Mouse (Mus musculus) hindbrain, embryonic 11.5 days (tissue): ENCODE data around the gene Osbpl5. TPM values are rescaled to one million over a fixed set of nuclear protein-coding genes. Genes with fewer than 3 reads are reported as not detected.

ENCODE experiments used
- ATAC-seq: fragments of 200-750 bp; cut with Nextera tagmentation; 2 replicates; pipeline ENCODE4 v1.8.0; 2017; ENCODE audit warnings: mild to moderate bottlenecking, moderate TSS enrichment, moderate library complexity; ENCODE audit not compliant: low FRiP score
- DNase-seq: peaks from one replicate; pipeline ENCODE4 v3.0.0-alpha.2; 2015; ENCODE audit warnings: low spot score
- H3K27ac ChIP-seq: fragments of 300-500 bp; sonication (generic); 2 replicates; pipeline ENCODE4 v1.5.1; 2014; ENCODE audit warnings: mild to moderate bottlenecking, low read depth, low read length
- H3K27me3 ChIP-seq: fragments of 300-500 bp; sonication (generic); 2 replicates; pipeline ENCODE4 v1.6.1; 2014; ENCODE audit warnings: mild to moderate bottlenecking, low read length, moderate library complexity, mixed read lengths; ENCODE audit not compliant: control insufficient read depth, insufficient read depth
- H3K36me3 ChIP-seq: fragments of 300-500 bp; sonication (generic); 2 replicates; pipeline ENCODE4 v1.6.1; 2014; ENCODE audit warnings: mild to moderate bottlenecking, low read length, moderate library complexity, mixed read lengths; ENCODE audit not compliant: control insufficient read depth, insufficient read depth
- H3K4me1 ChIP-seq: fragments of 300-500 bp; sonication (generic); replicated peaks from 2 replicates; pipeline ENCODE4 v1.6.1; 2014; ENCODE audit warnings: low read length, mixed read lengths; ENCODE audit not compliant: control insufficient read depth, insufficient read depth
- H3K4me2 ChIP-seq: fragments of 300-500 bp; sonication (generic); replicated peaks from 2 replicates; pipeline ENCODE4 v1.6.1; 2014; ENCODE audit warnings: mild to moderate bottlenecking, low read depth, low read length
- H3K4me3 ChIP-seq: fragments of 300-500 bp; sonication (generic); 2 replicates; pipeline ENCODE4 v1.5.1; 2014; ENCODE audit warnings: low read depth, low read length
- H3K9ac ChIP-seq: fragments of 300-500 bp; sonication (generic); 2 replicates; pipeline ENCODE4 v1.6.1; 2014; ENCODE audit warnings: low read depth, low read length
- H3K9me3 ChIP-seq: fragments of 300-500 bp; sonication (generic); 2 replicates; pipeline ENCODE4 v1.6.1; 2016; ENCODE audit warnings: low read length; ENCODE audit not compliant: control insufficient read depth
- WGBS: fragments of 180-500 bp; shearing (Covaris S2); extraction: QIAGEN DNeasy Blood & Tissue Kit; methylation state at CpG from one replicate; pipeline ENCODE4 v1.1.7; 2014; 5-methylcytosine and 5-hydroxymethylcytosine counted together
- polyA plus RNA-seq: library from polyadenylated mRNA; unstranded; fragments of >200 nt; fragmentation: Nextera tagmentation; extraction: Ambion mirVana; gene quantifications from 2 replicates; pipeline ENCODE4 v1.2.1, GENCODE M21; 2014

The Osbpl5 gene
- polyA plus RNA-seq, 1 experiment from 2014 or later: 13.7 TPM

DNA sequence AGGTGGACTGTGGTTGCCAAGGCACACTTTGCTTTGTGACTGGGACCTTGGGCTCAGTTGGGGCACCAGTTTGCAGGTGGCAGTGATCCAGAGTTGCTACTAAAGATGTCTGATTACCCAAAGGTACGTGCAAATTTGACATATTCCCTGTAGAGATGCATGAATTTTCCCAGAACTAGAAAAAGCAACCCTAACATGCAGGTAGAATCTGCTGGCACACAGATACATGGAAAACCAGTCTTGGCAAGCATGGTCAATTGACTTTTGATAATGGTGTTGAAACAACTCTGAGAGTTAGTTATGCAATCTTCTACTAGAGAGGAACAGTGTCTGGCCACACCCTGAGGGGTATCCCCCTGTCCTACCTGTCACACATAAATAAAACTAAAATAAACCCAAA is 5.4 kb downstream of the Osbpl5 start:
- no peak overlapping the region for H3K27ac ChIP-seq
- H3K9me3 ChIP-seq: no peaks in the 10 kb centered on the region
- no peaks in the 10 kb centered on the region; the same call in 1 of the 2 replicates for H3K4me1 ChIP-seq
- no peak for DNase-seq
- H3K9ac ChIP-seq: no peak overlapping the region
- H3K36me3 ChIP-seq: no peaks in the 10 kb centered on the region
- no peak overlapping the region for H3K4me3 ChIP-seq
- H3K27me3 ChIP-seq: peaks cover 8% of the 10 kb centered on the region
- H3K4me2 ChIP-seq: no peak overlapping the region
- WGBS: 81% methylated on average over 1 of the region's 1 CpGs
- ATAC-seq: no peak

- no peak for ATAC-seq
- WGBS: 79% methylated on average over 3 of the region's 3 CpGs
- Histone ChIP-seq H3K4me3 (no peak overlapping the region), H3K4me1 (no peaks in the 10 kb centered on the region), H3K4me2 (no peak overlapping the region), H3K36me3 (no peaks in the 10 kb centered on the region), H3K27me3 (no peaks in the 10 kb centered on the region), H3K27ac (no peak overlapping the region), H3K9me3 (no peaks in the 10 kb centered on the region), H3K9ac (no peak overlapping the region)
- no peak for DNase-seq
Observed at GRCm38 (mm10) chr7:143749045-143749444, 7.7 kb downstream of the Osbpl5 start.

DNA sequence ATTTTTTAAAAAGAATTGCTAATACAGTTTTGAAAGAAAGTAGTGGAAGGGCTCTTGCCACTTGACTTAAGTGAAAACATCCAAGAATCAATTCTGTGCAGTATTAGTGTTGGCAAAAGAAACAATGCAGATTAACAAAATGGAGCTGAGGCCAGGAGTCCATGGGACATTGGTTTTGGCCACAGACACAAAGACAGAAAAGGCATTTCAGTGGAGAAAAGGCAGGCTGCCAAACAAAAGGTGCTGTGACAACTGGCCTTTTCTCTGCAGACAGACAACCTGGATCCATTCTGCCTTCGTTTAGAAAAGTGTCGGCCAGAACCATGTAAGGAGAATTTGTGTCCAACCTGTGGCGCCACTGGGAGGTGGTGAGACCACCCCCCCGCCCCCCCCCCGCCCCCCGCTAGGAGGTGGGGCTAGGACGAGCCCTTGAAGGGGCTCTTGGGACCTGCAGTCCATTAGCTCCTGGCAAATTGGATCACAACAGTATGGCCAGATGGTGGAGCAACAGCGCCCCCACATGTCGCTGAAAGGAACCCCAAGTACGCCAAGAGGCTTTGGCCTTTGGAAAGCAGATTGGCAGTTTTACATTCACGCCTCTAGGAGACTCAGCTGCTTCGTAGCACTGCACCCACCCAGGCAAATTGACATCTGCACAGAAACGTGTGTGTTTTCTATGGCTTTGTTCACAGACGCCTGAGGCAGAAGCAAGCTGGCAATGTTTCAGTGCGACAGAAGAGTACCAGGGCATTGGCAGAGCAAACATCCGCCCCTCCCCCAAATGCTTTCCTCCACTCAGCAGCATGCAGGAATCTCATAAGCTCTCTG is 8.5 kb downstream of the Osbpl5 start:
- H3K9ac ChIP-seq: 0 out of 2 replicates have a peak overlapping the region, but pooled peaks have one; percentile 19
- no peak overlapping the region for H3K27ac ChIP-seq

GRCm38 (mm10) chr7:143740653-143741052 is 16.1 kb downstream of the Osbpl5 start:
- peak overlapping the region; percentile 71; the same call in 1 of the 2 replicates for H3K9ac ChIP-seq
- H3K9me3 ChIP-seq: no peaks in the 10 kb centered on the region
- peaks cover 5% of the 10 kb centered on the region; the same call in 1 of the 2 replicates for H3K4me1 ChIP-seq
- WGBS: 26% methylated on average over 2 of the region's 2 CpGs
- no peaks in the 10 kb centered on the region for H3K36me3 ChIP-seq
- no peak overlapping the region for H3K27ac ChIP-seq
- ATAC-seq (0 out of 2 replicates have a peak, but pooled peaks have one; percentile 12), DNase-seq (no peak)
- no peaks in the 10 kb centered on the region for H3K27me3 ChIP-seq
- peak overlapping the region; percentile 41 for H3K4me3 ChIP-seq
- peak overlapping the region; percentile 58 for H3K4me2 ChIP-seq

More for the DNA sequence above, 8.5 kb downstream of the Osbpl5 start:
- Histone ChIP-seq H3K9me3 (no peaks in the 10 kb centered on the region), H3K4me3 (peak overlapping the region; percentile 12; the same call in 1 of the 2 replicates), H3K4me2 (peak overlapping the region; percentile 25), H3K27me3 (no peaks in the 10 kb centered on the region), H3K36me3 (no peaks in the 10 kb centered on the region), H3K4me1 (no peaks in the 10 kb centered on the region)
- 5% methylated on average over 16 of the region's 16 CpGs for WGBS
- DNase-seq: peak; percentile 94
- peak; percentile 86 for ATAC-seq

- Histone ChIP-seq H3K4me2 (peak overlapping the region; percentile 58), H3K4me1 (peaks cover 5% of the 10 kb centered on the region; the same call in 1 of the 2 replicates), H3K36me3 (no peaks in the 10 kb centered on the region), H3K4me3 (peak overlapping the region; percentile 41), H3K27me3 (no peaks in the 10 kb centered on the region), H3K9me3 (no peaks in the 10 kb centered on the region), H3K9ac (peak overlapping the region; percentile 71), H3K27ac (no peak overlapping the region)
- DNase-seq: peak; percentile 84
- ATAC-seq: peak; percentile 92
- 4% methylated on average over 37 of the region's 38 CpGs for WGBS
Observed at GRCm38 (mm10) chr7:143739511-143740461, 17.0 kb downstream of the Osbpl5 start.

GRCm38 (mm10) chr7:143738601-143739006 is 18.2 kb downstream of the Osbpl5 start:
- H3K4me1 ChIP-seq: peaks cover 5% of the 10 kb centered on the region; the same call in 1 of the 2 replicates
- no peaks in the 10 kb centered on the region for H3K36me3 ChIP-seq
- peak overlapping the region; percentile 41 for H3K4me3 ChIP-seq
- ATAC-seq: no peak
- peak; percentile 34 for DNase-seq
- H3K4me2 ChIP-seq: peak overlapping the region; percentile 58
- peak overlapping the region; percentile 71 for H3K9ac ChIP-seq
- no peaks in the 10 kb centered on the region for H3K9me3 ChIP-seq
- 45% methylated on average over 5 of the region's 5 CpGs for WGBS
- no peaks in the 10 kb centered on the region for H3K27me3 ChIP-seq
- H3K27ac ChIP-seq: no peak overlapping the region

GRCm38 (mm10) chr7:143738194-143738593 is 18.6 kb downstream of the Osbpl5 start:
- ATAC-seq (no peak), DNase-seq (no peak)
- peak overlapping the region; percentile 41; the same call in 1 of the 2 replicates for H3K4me3 ChIP-seq
- 85% methylated on average over 6 of the region's 6 CpGs for WGBS
- H3K27ac ChIP-seq: no peak overlapping the region
- H3K9me3 ChIP-seq: no peaks in the 10 kb centered on the region
- H3K4me1 ChIP-seq: peaks cover 5% of the 10 kb centered on the region; the same call in 1 of the 2 replicates
- H3K4me2 ChIP-seq: peak overlapping the region; percentile 58; the same call in 1 of the 2 replicates
- H3K9ac ChIP-seq: peak overlapping the region; percentile 71
- H3K27me3 ChIP-seq: no peaks in the 10 kb centered on the region
- H3K36me3 ChIP-seq: no peaks in the 10 kb centered on the region

DNA sequence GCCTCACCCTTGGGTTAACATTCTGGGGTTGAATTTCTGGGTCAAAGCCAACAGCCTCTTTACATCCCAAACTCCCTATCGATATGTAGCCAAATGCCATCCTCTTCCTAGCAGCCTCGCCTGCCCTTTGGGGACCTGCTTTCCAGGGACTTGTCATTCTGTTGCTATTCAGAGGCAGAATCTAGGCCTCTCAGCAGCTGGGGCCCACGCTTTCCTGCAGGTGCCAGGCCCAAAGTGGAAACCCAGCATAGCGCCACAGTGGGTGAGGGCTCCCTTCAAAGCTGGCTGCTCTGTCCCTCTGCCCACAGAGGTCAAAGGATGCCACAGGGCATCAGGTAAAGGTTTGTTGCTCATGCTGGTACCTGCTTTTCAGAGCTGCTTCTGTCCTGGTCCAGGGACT is 23.0 kb downstream of the Osbpl5 start:
- no peak overlapping the region for H3K9ac ChIP-seq
- no peaks in the 10 kb centered on the region; the same call in 1 of the 2 replicates for H3K4me1 ChIP-seq
- H3K4me3 ChIP-seq: no peak overlapping the region
- H3K27ac ChIP-seq: no peak overlapping the region
- H3K27me3 ChIP-seq: no peaks in the 10 kb centered on the region
- H3K4me2 ChIP-seq: no peak overlapping the region
- WGBS: 91% methylated on average over 4 of the region's 4 CpGs
- DNase-seq: no peak
- H3K9me3 ChIP-seq: no peaks in the 10 kb centered on the region
- ATAC-seq: no peak
- H3K36me3 ChIP-seq: no peaks in the 10 kb centered on the region
